Mouse (Mus musculus) heart, embryonic 14.5 days (tissue): ENCODE results near the gene Oas1h. TPM values are rescaled to one million over a fixed set of nuclear protein-coding genes. Genes with fewer than 3 reads are reported as not detected.
"Not testable (repeated sequence)": the region's sequence is repeated elsewhere in the genome, so short reads cannot be mapped to it uniquely, and the experiment has no call there.

Experiments
- ATAC-seq: fragments of 200-750 bp; cut with Nextera tagmentation; 2 replicates; pipeline ENCODE4 v1.8.0; 2017; ENCODE audit warnings: low read depth, moderate TSS enrichment; ENCODE audit not compliant: insufficient number of reproducible peaks, insufficient read depth, low FRiP score
- H3K27ac ChIP-seq, 2 experiments: fragments of 200-500 bp in 1 of 2; fragments of 300-500 bp in 1 of 2; sonication (generic) in 1 of 2; replicated peaks in 1 of 2; 2 replicates each; pipeline ENCODE4 v1.5.1; 2012 to 2014; ENCODE audit warnings: low read depth in 2 of 2, low read length in 2 of 2, control low read depth in 1 of 2, mild to moderate bottlenecking in 1 of 2, mixed read lengths in 1 of 2; ENCODE audit not compliant: control insufficient read depth in 1 of 2, insufficient read depth in 1 of 2
- H3K27me3 ChIP-seq: fragments of 300-500 bp; sonication (generic); 2 replicates; pipeline ENCODE4 v1.6.1; 2014; ENCODE audit warnings: mild to moderate bottlenecking, low read length, control low read depth; ENCODE audit not compliant: control insufficient read depth, insufficient read depth
- H3K36me3 ChIP-seq: fragments of 300-500 bp; sonication (generic); 2 replicates; pipeline ENCODE4 v1.6.1; 2014; ENCODE audit warnings: mild to moderate bottlenecking, control low read depth, low read length, mixed read lengths; ENCODE audit not compliant: control insufficient read depth, insufficient read depth
- H3K4me1 ChIP-seq, 2 experiments: fragments of 200-500 bp in 1 of 2; fragments of 300-500 bp in 1 of 2; sonication (generic) in 1 of 2; 2 replicates each; pipeline ENCODE4 v1.6.1; 2012 to 2014; ENCODE audit warnings: low read length in 2 of 2, control low read depth in 1 of 2, mixed read lengths in 1 of 2; ENCODE audit not compliant: control insufficient read depth in 2 of 2, insufficient read depth in 2 of 2
- H3K4me2 ChIP-seq: fragments of 300-500 bp; sonication (generic); 2 replicates; pipeline ENCODE4 v1.6.1; 2014; ENCODE audit warnings: mild to moderate bottlenecking, low read length
- H3K4me3 ChIP-seq, 2 experiments: fragments of 200-500 bp in 1 of 2; fragments of 300-500 bp in 1 of 2; sonication (generic) in 1 of 2; 2 replicates each; pipeline ENCODE4 v1.5.1; 2012 to 2014; ENCODE audit warnings: low read length in 2 of 2, mild to moderate bottlenecking in 2 of 2, control low read depth in 1 of 2, low read depth in 1 of 2, moderate library complexity in 1 of 2; ENCODE audit not compliant: control insufficient read depth in 1 of 2, insufficient read depth in 1 of 2
- H3K9ac ChIP-seq: fragments of 300-500 bp; sonication (generic); 2 replicates; pipeline ENCODE4 v1.6.1; 2014; ENCODE audit warnings: mild to moderate bottlenecking, low read length
- H3K9me3 ChIP-seq: fragments of 300-500 bp; sonication (generic); 2 replicates; pipeline ENCODE4 v1.6.1; 2016; ENCODE audit warnings: low read length, control low read depth; ENCODE audit not compliant: control insufficient read depth
- WGBS: fragments of 180-500 bp; shearing (Covaris S2); extraction: QIAGEN DNeasy Blood & Tissue Kit; methylation state at CpG from one replicate; pipeline ENCODE4 v1.1.7; 2014; 5-methylcytosine and 5-hydroxymethylcytosine counted together
- polyA plus RNA-seq: library from polyadenylated mRNA; unstranded; fragments of >200 nt; fragmentation: Nextera tagmentation; extraction: Ambion mirVana; gene quantifications from 2 replicates; pipeline ENCODE4 v1.2.1, GENCODE M21; 2014

The Oas1h gene
- polyA plus RNA-seq, 1 experiment from 2014 or later = not detected

DNA sequence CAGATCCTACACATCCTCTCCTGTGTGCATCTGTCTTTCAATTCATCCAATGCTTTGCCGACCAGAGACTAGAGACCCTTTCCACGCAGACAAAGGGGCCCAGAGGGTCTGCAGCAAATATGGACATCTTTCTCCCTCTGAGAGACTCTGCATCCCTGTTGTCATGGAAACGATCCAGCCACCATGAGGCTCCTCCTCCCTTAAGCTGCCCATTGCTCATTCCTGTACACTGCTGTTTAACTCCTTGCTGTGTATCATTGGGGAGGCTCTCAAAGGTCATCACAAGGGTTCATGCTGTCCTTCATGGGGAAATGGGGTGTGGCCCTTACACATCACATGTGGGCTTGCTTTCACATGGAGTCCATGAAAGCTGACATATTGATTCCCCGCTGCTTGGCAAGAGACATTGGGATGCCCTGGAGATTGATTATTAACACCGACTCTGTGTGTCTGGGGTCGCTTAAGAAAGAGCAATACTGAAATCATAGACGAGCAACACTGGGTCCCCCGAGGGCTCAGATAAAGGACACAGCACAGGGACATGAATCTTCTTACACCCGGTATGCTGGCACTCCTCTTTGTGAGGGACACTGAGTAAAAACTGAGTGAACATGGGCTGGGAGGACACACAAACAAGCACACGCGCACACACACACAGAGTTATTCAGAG, 34.1 kb downstream of the Oas1h start:
- Histone ChIP-seq H3K4me1 (no peaks in the 10 kb centered on the region), H3K27ac (no peak overlapping the region)
- WGBS = 79% methylated on average over 11 of the region's 11 CpGs

DNA sequence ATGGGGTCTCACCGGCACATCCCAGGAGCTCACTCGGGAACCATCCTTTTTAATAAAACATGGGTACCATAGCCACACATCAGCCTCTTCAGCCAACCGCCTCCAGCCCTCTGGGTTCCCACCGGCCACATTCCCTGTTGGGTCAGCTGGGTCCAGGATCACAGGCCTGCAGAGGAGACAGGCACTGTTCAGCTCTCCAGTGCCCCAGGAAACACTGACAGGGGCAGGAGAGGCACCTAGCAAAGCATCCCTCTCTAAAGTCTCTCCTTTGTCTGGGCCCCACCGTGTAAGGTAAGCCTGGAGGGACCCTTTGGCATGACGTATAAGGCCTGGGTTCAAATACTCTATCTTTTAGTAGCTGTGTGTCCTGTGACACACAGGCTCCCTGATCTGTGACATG, 37.1 kb downstream of the Oas1h start:
- Histone ChIP-seq H3K9ac (no peak overlapping the region), H3K9me3 (no peaks in the 10 kb centered on the region), H3K4me2 (no peak overlapping the region), H3K4me3 (no peak overlapping the region), H3K36me3 (no peaks in the 10 kb centered on the region), H3K27me3 (no peaks in the 10 kb centered on the region), H3K27ac (no peak overlapping the region), H3K4me1 (no peaks in the 10 kb centered on the region)
- WGBS = 80% methylated on average over 6 of the region's 6 CpGs
- no peak for ATAC-seq

More for the DNA sequence above, 34.1 kb downstream of the Oas1h start:
- ATAC-seq = no peak
- no peak overlapping the region for H3K9ac ChIP-seq
- no peak overlapping the region for H3K4me2 ChIP-seq
- H3K27me3 ChIP-seq = no peaks in the 10 kb centered on the region
- H3K4me3 ChIP-seq = no peak overlapping the region
- H3K36me3 ChIP-seq = no peaks in the 10 kb centered on the region
- no peaks in the 10 kb centered on the region for H3K9me3 ChIP-seq

DNA sequence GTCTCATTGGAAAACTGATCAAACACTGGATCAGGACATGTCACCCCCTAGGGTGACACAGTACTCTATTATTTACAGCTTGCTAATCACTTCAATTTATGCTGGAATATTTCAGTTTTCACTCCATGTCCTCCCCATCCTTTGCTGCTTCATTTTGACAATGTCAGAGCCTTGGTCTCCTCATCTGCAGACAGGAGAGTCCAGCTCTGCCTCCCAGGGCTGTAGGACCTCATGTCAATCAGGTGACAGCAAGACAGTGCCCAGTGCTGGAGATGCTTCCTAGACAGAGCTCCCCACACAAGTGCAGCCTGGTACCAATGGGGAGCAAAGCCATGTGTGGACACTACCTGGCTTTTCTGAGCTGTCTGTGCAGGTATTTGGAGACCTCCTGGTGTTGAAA, 37.5 kb downstream of the Oas1h start:
- Histone ChIP-seq H3K4me3 (no peak overlapping the region), H3K4me2 (no peak overlapping the region), H3K9ac (no peak overlapping the region), H3K27ac (no peak overlapping the region), H3K9me3 (no peaks in the 10 kb centered on the region), H3K4me1 (no peaks in the 10 kb centered on the region), H3K36me3 (no peaks in the 10 kb centered on the region), H3K27me3 (no peaks in the 10 kb centered on the region)
- ATAC-seq = no peak

GRCm38 (mm10) chr5:120900666-120901065, 39.4 kb downstream of the Oas1h start:
- 50% methylated on average over 1 of the region's 1 CpGs for WGBS

GRCm38 (mm10) chr5:120902056-120902455, 40.8 kb downstream of the Oas1h start:
- H3K4me3 ChIP-seq = no peak overlapping the region

More at GRCm38 (mm10) chr5:120900666-120901065, 39.4 kb downstream of the Oas1h start:
- Histone ChIP-seq H3K4me2 (no peak overlapping the region), H3K27ac (no peak overlapping the region), H3K9ac (no peak overlapping the region), H3K9me3 (no peaks in the 10 kb centered on the region), H3K36me3 (no peaks in the 10 kb centered on the region), H3K4me1 (no peaks in the 10 kb centered on the region), H3K4me3 (no peak overlapping the region), H3K27me3 (no peaks in the 10 kb centered on the region)
- no peak for ATAC-seq

GRCm38 (mm10) chr5:120906791-120907733, 45.8 kb downstream of the Oas1h start, which contains the start of gene Oas1a:
Gene Oas1a, minus strand, starts transcription at chr5:120907521.
- H3K9ac ChIP-seq, H3K27ac ChIP-seq, H3K9me3 ChIP-seq, H3K36me3 ChIP-seq, H3K4me2 ChIP-seq, H3K4me3 ChIP-seq, ATAC-seq, H3K27me3 ChIP-seq, H3K4me1 ChIP-seq: not testable (repeated sequence)
- WGBS = 34% methylated on average over 8 of the region's 12 CpGs

More at GRCm38 (mm10) chr5:120902056-120902455, 40.8 kb downstream of the Oas1h start:
- Histone ChIP-seq H3K9ac (no peak overlapping the region), H3K4me1 (no peaks in the 10 kb centered on the region), H3K27me3 (no peaks in the 10 kb centered on the region), H3K4me2 (no peak overlapping the region), H3K36me3 (no peaks in the 10 kb centered on the region), H3K27ac (no peak overlapping the region), H3K9me3 (no peaks in the 10 kb centered on the region)
- no peak for ATAC-seq
- 80% methylated on average over 5 of the region's 5 CpGs for WGBS

- Histone ChIP-seq H3K4me3 (no peak overlapping the region), H3K4me2 (no peak overlapping the region), H3K9ac (no peak overlapping the region), H3K9me3 (no peaks in the 10 kb centered on the region), H3K36me3 (no peaks in the 10 kb centered on the region), H3K27ac (no peak overlapping the region), H3K27me3 (no peaks in the 10 kb centered on the region), H3K4me1 (no peaks in the 10 kb centered on the region)
- WGBS = 52% methylated on average over 7 of the region's 7 CpGs
- no peak for ATAC-seq
Observed at GRCm38 (mm10) chr5:120908196-120908920, 47.1 kb downstream of the Oas1h start.
